Mouse (Mus musculus) lung, postnatal 4 days (tissue): ENCODE results near the gene 1300017J02Rik.
"Not testable (repeated sequence)": the region's sequence is repeated elsewhere in the genome, so short reads cannot be mapped to it uniquely, and the experiment has no call there.

Source experiments
- DNase-seq, 2 experiments: peaks; one replicate each; pipeline ENCODE4 v3.0.0; 2021

1300017J02Rik gene

GRCm38 (mm10) chr9:103304927-103305326 lies at the start of gene 1300017J02Rik, which contains the start of gene Topbp1:
1300017J02Rik (minus strand) TSS chr9:103305082.
Topbp1 (plus strand) TSS chr9:103305215.
- DNase-seq = peak; percentile 94 to 95

GRCm38 (mm10) chr9:103353500-103354260 lies 48.8 kb upstream of the 1300017J02Rik start:
- DNase-seq = not testable (repeated sequence)

- DNase-seq = no peak
These were observed 43.9 kb upstream of the 1300017J02Rik start for GRCm38 (mm10) chr9:103348791-103349190.

GRCm38 (mm10) chr9:103347996-103348490 lies 43.2 kb upstream of the 1300017J02Rik start:
- no peak for DNase-seq

- no peak for DNase-seq
These were observed 42.2 kb upstream of the 1300017J02Rik start for GRCm38 (mm10) chr9:103347045-103347444.

- DNase-seq = no peak
These were observed 32.0 kb upstream of the 1300017J02Rik start for GRCm38 (mm10) chr9:103336912-103337311.

GRCm38 (mm10) chr9:103332663-103333062 lies 27.8 kb upstream of the 1300017J02Rik start:
- DNase-seq = no peak

- DNase-seq = no peak
These were observed 21.6 kb upstream of the 1300017J02Rik start for GRCm38 (mm10) chr9:103326449-103326848.

GRCm38 (mm10) chr9:103324678-103325077 lies 19.8 kb upstream of the 1300017J02Rik start:
- DNase-seq = no peak

- no peak for DNase-seq
These were observed 5.0 kb upstream of the 1300017J02Rik start for GRCm38 (mm10) chr9:103309832-103310231.

GRCm38 (mm10) chr9:103305332-103306041 lies 605 bp upstream of the 1300017J02Rik start:
- no peak for DNase-seq

GRCm38 (mm10) chr9:103302666-103303065 lies 2.2 kb downstream of the 1300017J02Rik start:
- peak; percentile 35 to 78 for DNase-seq

GRCm38 (mm10) chr9:103302239-103302638 lies 2.6 kb downstream of the 1300017J02Rik start:
- DNase-seq = no peak

GRCm38 (mm10) chr9:103301086-103301485 lies 3.8 kb downstream of the 1300017J02Rik start:
- no peak for DNase-seq

GRCm38 (mm10) chr9:103294507-103294906 lies 10.4 kb downstream of the 1300017J02Rik start:
- no peak for DNase-seq

- DNase-seq = no peak
These were observed 16.2 kb downstream of the 1300017J02Rik start for GRCm38 (mm10) chr9:103288489-103289180.

- DNase-seq = no peak
These were observed 16.9 kb downstream of the 1300017J02Rik start for GRCm38 (mm10) chr9:103287840-103288488.

- DNase-seq = no peak
These were observed 17.9 kb downstream of the 1300017J02Rik start for GRCm38 (mm10) chr9:103286901-103287422.

GRCm38 (mm10) chr9:103286396-103286795 lies 18.5 kb downstream of the 1300017J02Rik start:
- DNase-seq = no peak

GRCm38 (mm10) chr9:103276876-103277275 lies 28.0 kb downstream of the 1300017J02Rik start:
- DNase-seq = no peak

GRCm38 (mm10) chr9:103275676-103276075 lies 29.2 kb downstream of the 1300017J02Rik start:
- no peak for DNase-seq

- DNase-seq = no peak
These were observed 30.1 kb downstream of the 1300017J02Rik start for GRCm38 (mm10) chr9:103274819-103275218.
